Mouse (Mus musculus): ENCODE data around the gene Zfp975.
"Not testable (repeated sequence)": the region's sequence is repeated elsewhere in the genome, so short reads cannot be mapped to it uniquely, and the experiment has no call there.

- TF ChIP-seq POLR2A (IDR thresholded peaks at IDR 0.05; ENCODE audit: low read depth, low read length); CTCF (IDR thresholded peaks at IDR 0.05; ENCODE audit: borderline replicate concordance, insufficient read depth, low read length): not testable (repeated sequence)
Observed at GRCm38 (mm10) chr7:42726917-42727316, 34.4 kb upstream of the Zfp975 start, which contains the start of gene Gm17067.
